Mouse (Mus musculus): ENCODE measurements around the gene Krtap5-2.

Gene Krtap5-2

GRCm38 (mm10) chr7:142134206-142134995 is 41.4 kb downstream of the Krtap5-2 start:
- DNase-seq: peak; percentile 19

- no peak for DNase-seq
Observed at GRCm38 (mm10) chr7:142128843-142129242, 47.0 kb downstream of the Krtap5-2 start.

All from right cerebral cortex, adult 18-20 months (tissue).